Mouse (Mus musculus) hindbrain, embryonic 13.5 days (tissue): ENCODE results near the gene Gm20521. TPM values are rescaled to one million over a fixed set of nuclear protein-coding genes. Genes with fewer than 3 reads are reported as not detected.

Source experiments
- ATAC-seq: fragments of 200-750 bp; cut with Nextera tagmentation; 2 replicates; pipeline ENCODE4 v1.8.0; 2017; ENCODE audit warnings: moderate TSS enrichment; ENCODE audit not compliant: low FRiP score
- H3K27ac ChIP-seq: fragments of 300-500 bp; sonication (generic); 2 replicates; pipeline ENCODE4 v1.5.1; 2015; ENCODE audit warnings: inconsistent platforms, mild to moderate bottlenecking, moderate library complexity
- H3K27me3 ChIP-seq: fragments of 300-500 bp; sonication (generic); 2 replicates; pipeline ENCODE4 v1.6.1; 2015; ENCODE audit warnings: mild to moderate bottlenecking, inconsistent platforms
- H3K36me3 ChIP-seq: fragments of 300-500 bp; sonication (generic); 2 replicates; pipeline ENCODE4 v1.6.1; 2015; ENCODE audit warnings: mild to moderate bottlenecking, inconsistent platforms
- H3K4me1 ChIP-seq: fragments of 300-500 bp; sonication (generic); replicated peaks from 2 replicates; pipeline ENCODE4 v1.6.1; 2015; ENCODE audit warnings: inconsistent platforms
- H3K4me2 ChIP-seq: fragments of 300-500 bp; sonication (generic); 2 replicates; pipeline ENCODE4 v1.6.1; 2015; ENCODE audit warnings: inconsistent platforms, mild to moderate bottlenecking, moderate library complexity
- H3K4me3 ChIP-seq: fragments of 300-500 bp; sonication (generic); 2 replicates; pipeline ENCODE4 v1.5.1; 2015; ENCODE audit warnings: mild to moderate bottlenecking, inconsistent platforms
- H3K9ac ChIP-seq: fragments of 300-500 bp; sonication (generic); 2 replicates; pipeline ENCODE4 v1.6.1; 2015; ENCODE audit warnings: mild to moderate bottlenecking, inconsistent platforms
- H3K9me3 ChIP-seq: fragments of 300-500 bp; sonication (generic); 2 replicates; pipeline ENCODE4 v1.6.1; 2016; ENCODE audit warnings: inconsistent platforms
- WGBS: fragments of 180-500 bp; shearing (Covaris S2); methylation state at CpG from one replicate; pipeline ENCODE4 v1.1.7; 2015; 5-methylcytosine and 5-hydroxymethylcytosine counted together
- polyA plus RNA-seq: library from polyadenylated mRNA; unstranded; fragments of >200 nt; fragmentation: Nextera tagmentation; extraction: Ambion mirVana; gene quantifications from 2 replicates; pipeline ENCODE4 v1.2.1, GENCODE M21; 2015

Gene Gm20521
- polyA plus RNA-seq, 1 experiment from 2014 or later = 0.34 TPM

DNA sequence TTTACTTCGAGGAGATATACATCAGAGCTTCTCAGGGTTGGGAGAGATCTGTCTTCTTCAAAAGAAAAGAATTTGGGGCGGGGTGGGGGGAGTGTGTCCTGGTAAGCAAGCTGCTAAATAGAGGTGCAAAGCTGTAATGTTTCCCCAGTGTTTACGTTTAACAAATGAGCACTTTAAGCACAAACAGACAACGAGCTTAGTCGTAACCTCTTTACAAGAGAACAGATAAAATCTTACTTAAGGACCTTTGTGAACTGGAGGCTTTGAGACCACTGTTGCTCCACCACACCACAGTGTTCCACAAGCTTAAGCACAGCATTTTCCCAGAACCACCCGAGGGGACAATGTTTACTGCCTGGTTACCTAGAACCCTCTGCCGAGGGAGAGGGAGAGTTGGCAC is 44.1 kb downstream of the Gm20521 start:
- peak overlapping the region; percentile 58 for H3K4me3 ChIP-seq
- peak overlapping the region; percentile 87; the same call in 1 of the 2 replicates for H3K9ac ChIP-seq
- H3K27me3 ChIP-seq = peaks cover 7% of the 10 kb centered on the region; the same call in 1 of the 2 replicates
- no peak for ATAC-seq
- peak overlapping the region; percentile 90 for H3K27ac ChIP-seq
- no peaks in the 10 kb centered on the region for H3K36me3 ChIP-seq
- peaks cover 45% of the 10 kb centered on the region for H3K4me1 ChIP-seq
- H3K9me3 ChIP-seq = no peaks in the 10 kb centered on the region
- H3K4me2 ChIP-seq = peak overlapping the region; percentile 94
- 20% methylated on average over 7 of the region's 7 CpGs for WGBS

DNA sequence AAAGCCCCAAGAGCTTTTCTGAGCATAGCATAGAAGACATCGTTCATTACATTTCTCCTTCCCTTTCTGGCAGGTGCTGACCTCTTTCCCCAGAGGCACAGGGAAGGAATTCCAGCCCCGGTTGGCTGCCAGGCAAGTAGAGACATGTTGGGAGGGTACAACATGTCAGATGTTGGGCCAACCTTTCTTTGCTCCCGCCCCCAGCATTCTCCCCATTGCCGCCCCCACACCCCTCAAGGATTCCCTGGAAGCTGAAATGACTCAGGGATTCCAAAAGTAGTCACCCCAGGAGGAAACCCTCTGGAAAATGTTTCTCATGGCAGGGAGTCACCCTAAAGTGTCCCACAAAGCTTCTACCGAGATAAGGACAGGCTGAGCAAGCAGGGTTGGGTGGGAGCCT is 46.6 kb downstream of the Gm20521 start:
- H3K4me3 ChIP-seq = no peak overlapping the region
- ATAC-seq = no peak
- H3K9ac ChIP-seq = no peak overlapping the region
- 74% methylated on average over 5 of the region's 5 CpGs for WGBS
- H3K4me1 ChIP-seq = peaks cover 46% of the 10 kb centered on the region
- no peaks in the 10 kb centered on the region for H3K9me3 ChIP-seq
- peaks cover 7% of the 10 kb centered on the region; the same call in 1 of the 2 replicates for H3K27me3 ChIP-seq
- no peaks in the 10 kb centered on the region for H3K36me3 ChIP-seq
- no peak overlapping the region for H3K4me2 ChIP-seq
- no peak overlapping the region for H3K27ac ChIP-seq

DNA sequence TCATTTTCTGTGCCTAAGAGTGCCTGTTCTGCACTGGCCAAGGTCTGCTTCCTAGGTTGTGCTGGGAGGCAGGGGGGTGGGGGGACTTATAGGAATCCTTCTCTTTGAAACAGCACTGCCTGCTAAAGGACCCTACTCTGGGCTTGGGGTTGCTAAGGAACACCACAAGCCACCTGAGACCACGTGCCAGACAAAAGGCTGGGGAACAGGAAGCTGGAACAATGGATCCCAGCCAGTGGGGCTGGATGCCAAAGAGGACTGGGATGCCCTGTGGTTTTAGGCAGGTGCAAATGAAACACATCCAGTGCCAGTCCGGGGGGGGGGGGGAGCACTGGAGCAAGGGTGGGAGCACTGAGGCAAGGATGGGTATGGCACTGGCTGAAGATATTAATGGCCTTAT is 47.2 kb downstream of the Gm20521 start:
- ATAC-seq = no peak

DNA sequence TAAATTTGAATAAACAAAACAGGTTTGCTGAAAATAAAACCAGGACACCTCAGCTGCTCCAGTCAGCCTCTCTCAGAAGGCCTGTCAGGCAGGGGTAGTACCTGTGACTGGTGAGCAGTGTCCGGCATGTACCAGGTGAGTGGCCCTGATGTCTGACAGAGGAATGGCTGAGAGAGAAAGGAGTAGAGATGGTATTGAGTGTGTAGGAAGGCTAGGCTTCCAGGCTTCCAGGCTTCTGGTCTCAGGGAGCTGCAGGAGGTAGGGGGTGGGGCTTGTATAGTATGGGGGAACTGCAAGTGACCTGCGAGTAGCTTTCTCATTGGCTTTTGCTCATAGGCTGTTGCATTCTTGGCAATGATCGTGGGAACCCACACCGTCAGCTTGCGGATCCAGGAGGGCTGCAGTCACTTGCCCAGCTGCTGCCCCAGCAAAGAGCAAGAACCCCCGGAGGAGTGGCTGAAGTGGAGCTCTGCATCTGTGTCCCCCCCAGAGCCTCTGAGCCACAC is 49.5 kb downstream of the Gm20521 start, which contains the start of gene Il25:
TSS of gene Il25 (plus strand) at position 51 of the 506 bp plus-strand sequence.
- H3K27me3 ChIP-seq = peaks cover 10% of the 10 kb centered on the region; the same call in 1 of the 2 replicates
- peak within 1 kb of the TSS; percentile 23 for H3K4me2 ChIP-seq
- H3K36me3 ChIP-seq = no peaks in the 10 kb centered on the region
- no peaks in the 10 kb centered on the region for H3K9me3 ChIP-seq
- no peak for ATAC-seq
- peaks cover 32% of the 10 kb centered on the region for H3K4me1 ChIP-seq
- H3K9ac ChIP-seq = peak within 1 kb of the TSS; percentile 26; the same call in 1 of the 2 replicates
- WGBS = 24% methylated on average over 6 of the region's 6 CpGs
- no peak within 1 kb of the TSS for H3K4me3 ChIP-seq
- H3K27ac ChIP-seq = no peak within 1 kb of the TSS

More for the DNA sequence above, 47.2 kb downstream of the Gm20521 start:
- H3K4me2 ChIP-seq = no peak overlapping the region
- H3K9me3 ChIP-seq = no peaks in the 10 kb centered on the region
- H3K4me3 ChIP-seq = no peak overlapping the region
- no peaks in the 10 kb centered on the region for H3K36me3 ChIP-seq
- H3K9ac ChIP-seq = no peak overlapping the region
- H3K4me1 ChIP-seq = peaks cover 40% of the 10 kb centered on the region
- peaks cover 7% of the 10 kb centered on the region; the same call in 1 of the 2 replicates for H3K27me3 ChIP-seq
- no peak overlapping the region; the same call in 1 of the 2 replicates for H3K27ac ChIP-seq
- WGBS = 19% methylated on average over 2 of the region's 2 CpGs

DNA sequence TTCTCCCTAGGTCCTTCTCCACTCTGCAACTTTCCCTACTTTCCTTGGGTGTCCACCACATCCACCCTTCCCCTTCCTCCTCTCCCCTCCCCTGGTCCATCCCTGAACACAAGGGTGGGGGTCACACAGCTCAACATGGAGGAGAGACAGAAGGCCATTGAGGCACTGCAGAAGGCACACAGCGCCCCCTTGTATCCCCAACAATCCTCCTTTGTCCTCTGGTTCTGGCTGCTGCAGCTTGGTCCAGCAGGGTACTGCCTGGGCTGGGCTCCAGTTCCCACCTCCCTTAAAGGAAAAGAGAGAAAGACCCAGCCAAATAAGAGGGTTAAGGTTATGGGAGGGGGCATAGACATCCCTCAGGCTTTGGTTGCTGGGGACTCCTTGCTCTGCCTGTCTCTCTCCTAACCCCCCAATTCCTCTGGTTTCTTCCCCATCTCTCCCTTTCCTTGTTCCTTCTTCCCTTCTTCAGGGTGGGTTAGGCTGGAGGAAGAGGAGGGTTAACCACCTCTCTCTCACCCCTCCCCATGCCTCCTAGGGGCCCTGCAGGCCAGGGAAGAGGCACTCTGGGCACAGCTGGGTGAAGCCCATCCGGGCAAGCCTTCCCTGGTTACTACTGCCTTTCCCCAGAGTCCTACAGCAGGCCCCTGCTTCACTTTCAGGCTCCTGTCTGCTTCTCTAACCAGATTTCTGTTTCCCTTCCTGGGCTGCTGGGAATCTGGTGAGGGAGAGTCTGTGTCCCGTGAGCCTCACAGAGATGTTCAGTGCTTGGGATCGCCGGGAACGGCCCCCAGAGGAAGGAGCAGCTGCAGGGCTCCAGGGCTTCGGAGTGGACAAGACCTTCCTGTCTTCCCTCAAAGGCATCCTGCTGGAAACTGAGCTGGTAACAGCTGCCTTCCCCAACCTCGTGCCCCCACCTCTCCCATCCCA is 52.9 kb downstream of the Gm20521 start, which contains the start of gene Cmtm5:
TSS of gene Cmtm5 (plus strand) at position 358 of the 927 bp plus-strand sequence.
- Histone ChIP-seq H3K9me3 (no peaks in the 10 kb centered on the region), H3K9ac (peak within 1 kb of the TSS; percentile 21), H3K4me3 (no peak within 1 kb of the TSS), H3K27me3 (0 out of 2 replicates have a peak, but pooled peaks cover 4% of the 10 kb centered on the region), H3K4me2 (peak within 1 kb of the TSS; percentile 6; the same call in 1 of the 2 replicates), H3K36me3 (no peaks in the 10 kb centered on the region), H3K4me1 (peaks cover 22% of the 10 kb centered on the region), H3K27ac (peak within 1 kb of the TSS; percentile 75)
- peak; percentile 55 for ATAC-seq
- WGBS = 25% methylated on average over 8 of the region's 8 CpGs

DNA sequence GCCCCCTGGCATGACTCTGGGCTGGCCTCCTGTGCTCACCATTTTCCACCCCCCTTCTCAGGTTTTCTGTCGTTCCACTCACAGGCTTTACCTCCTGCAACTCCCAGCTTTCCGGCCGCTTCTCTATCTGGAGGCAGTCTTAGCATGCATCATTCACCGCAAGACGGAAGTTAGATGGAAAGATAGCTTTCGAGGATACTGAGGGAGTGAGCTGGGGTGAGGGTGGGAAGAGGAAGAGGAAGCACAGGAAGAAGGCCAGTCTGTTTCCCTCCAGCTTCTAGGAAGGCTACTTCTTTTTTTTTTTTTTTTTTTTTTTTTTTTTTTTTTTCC is 53.6 kb downstream of the Gm20521 start:
- H3K27ac ChIP-seq = peak overlapping the region; percentile 75
- no peaks in the 10 kb centered on the region for H3K36me3 ChIP-seq
- H3K9ac ChIP-seq = peak overlapping the region; percentile 21; the same call in 1 of the 2 replicates
- H3K9me3 ChIP-seq = no peaks in the 10 kb centered on the region
- no peak overlapping the region for H3K4me3 ChIP-seq
- no peak for ATAC-seq
- H3K27me3 ChIP-seq = 0 out of 2 replicates have a peak, but pooled peaks cover 6% of the 10 kb centered on the region
- peak overlapping the region; percentile 6; the same call in 1 of the 2 replicates for H3K4me2 ChIP-seq
- H3K4me1 ChIP-seq = peaks cover 22% of the 10 kb centered on the region
- 52% methylated on average over 6 of the region's 6 CpGs for WGBS

DNA sequence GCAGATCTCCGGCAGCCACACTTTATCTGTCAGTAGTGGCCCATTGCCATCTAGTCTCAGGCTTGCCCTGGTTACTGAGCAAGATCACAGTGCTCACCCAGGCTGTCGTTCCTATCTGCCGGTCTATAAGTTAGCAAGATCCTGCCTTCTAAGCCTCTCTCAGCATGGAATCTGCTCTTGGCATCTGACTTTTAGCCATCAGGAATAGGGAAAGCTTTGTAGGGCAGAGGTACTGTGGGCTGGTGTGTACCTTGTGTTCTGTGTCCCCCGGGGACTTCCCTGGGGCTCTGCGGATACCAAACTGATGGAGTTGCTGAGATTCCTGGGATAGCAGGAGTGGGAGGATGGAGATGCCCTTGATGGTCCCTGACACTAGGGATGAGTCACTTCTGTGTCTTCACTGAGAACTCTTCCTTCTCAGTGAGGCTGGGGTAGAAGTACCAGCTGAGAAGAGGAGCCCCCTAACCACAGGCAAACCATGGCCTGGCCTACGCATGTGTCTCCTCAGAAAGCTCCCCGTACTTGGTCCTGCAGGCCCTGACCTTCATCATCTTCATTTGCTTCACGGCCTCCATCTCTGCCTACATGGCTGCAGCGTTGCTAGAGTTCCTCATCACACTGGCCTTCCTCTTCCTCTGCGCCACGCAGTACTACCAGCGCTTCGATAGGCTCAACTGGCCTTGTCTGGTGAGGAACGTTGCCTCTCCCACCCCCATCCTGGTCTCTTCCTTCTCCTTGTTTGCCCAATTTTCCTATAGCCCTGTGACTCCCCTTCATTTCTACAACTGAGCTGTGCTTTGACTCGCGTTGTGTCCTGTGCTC is 54.3 kb downstream of the Gm20521 start:
- 90% methylated on average over 16 of the region's 16 CpGs for WGBS
- Histone ChIP-seq H3K4me2 (no peak overlapping the region), H3K36me3 (no peaks in the 10 kb centered on the region), H3K27me3 (0 out of 2 replicates have a peak, but pooled peaks cover 6% of the 10 kb centered on the region), H3K4me1 (peaks cover 21% of the 10 kb centered on the region), H3K9me3 (no peaks in the 10 kb centered on the region), H3K4me3 (no peak overlapping the region), H3K9ac (no peak overlapping the region), H3K27ac (no peak overlapping the region)
- ATAC-seq = no peak

DNA sequence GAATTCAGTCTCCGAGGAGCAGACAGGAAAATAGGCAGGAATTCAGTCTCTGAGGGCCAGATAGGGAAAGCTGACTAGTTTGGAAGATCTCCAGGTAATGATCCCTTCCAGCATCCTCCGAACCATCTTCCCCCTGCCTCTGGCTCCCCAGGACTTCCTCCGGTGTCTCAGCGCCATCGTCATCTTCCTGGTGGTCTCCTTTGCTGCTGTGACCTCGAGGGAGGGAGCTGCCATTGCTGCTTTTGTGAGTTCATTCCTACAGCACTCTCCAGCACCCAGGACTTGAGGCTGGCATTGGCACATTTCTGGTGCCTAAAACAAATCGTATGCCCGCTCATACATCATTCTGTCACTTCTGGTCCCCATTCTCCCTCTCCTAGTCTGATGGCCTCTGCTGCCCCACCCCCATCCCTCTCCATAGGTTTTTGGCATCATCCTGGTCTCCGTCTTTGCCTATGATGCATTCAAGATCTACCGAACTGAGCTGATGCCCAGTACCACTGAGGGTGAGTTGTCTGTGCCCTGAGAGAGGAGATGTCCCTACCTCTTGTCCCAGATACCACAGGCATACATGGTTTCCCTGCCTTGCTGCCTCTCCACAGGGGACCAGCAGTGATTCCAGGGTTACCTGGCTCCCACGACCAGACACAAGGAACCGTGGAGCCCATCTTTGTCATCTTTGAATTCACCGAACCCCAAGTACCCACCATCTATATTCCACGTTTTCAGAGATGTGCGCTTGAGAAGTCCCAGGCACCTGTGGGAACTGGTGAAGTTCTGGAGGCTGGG is 55.4 kb downstream of the Gm20521 start:
- Histone ChIP-seq H3K36me3 (no peaks in the 10 kb centered on the region), H3K4me1 (peaks cover 14% of the 10 kb centered on the region), H3K4me2 (no peak overlapping the region), H3K27me3 (0 out of 2 replicates have a peak, but pooled peaks cover 6% of the 10 kb centered on the region), H3K27ac (no peak overlapping the region), H3K9ac (no peak overlapping the region), H3K9me3 (no peaks in the 10 kb centered on the region), H3K4me3 (no peak overlapping the region)
- 77% methylated on average over 15 of the region's 15 CpGs for WGBS
- ATAC-seq = no peak

DNA sequence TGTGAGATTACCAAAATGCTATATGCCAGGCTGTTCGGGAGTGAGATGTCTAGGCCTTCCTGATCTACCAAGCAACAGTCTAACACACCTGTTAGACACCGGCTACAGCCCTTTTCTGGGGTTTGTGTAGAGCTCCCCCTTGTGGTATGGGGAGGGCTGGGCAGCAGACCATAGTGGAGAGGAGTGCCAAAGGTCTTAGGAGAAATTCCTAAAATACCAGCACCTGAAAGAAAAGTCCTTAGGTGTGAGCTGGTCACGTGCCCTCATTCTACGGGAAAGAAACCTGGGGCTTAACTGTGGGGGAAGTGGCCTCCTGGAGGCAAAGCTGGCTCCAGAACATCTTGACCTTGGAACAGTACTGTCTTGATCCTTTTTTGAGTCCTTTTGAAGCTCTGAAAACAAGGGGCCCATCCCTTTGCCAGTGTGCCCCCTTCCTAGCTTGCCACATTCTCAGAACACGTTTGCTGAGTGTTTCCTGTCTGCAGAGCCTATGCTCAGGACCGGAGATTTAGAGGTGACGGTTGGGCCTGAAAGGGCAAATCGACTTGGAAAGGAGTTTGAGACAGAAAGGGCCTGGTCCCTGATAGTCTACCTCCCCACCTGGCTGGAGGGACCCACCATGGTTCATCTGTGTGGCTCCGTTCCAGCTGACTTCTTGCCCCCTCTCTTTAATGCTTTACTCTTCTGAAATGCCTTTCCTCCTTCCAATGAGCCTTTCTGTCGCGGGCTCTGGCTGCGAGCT is 56.4 kb downstream of the Gm20521 start:
- Histone ChIP-seq H3K9me3 (no peaks in the 10 kb centered on the region), H3K27me3 (0 out of 2 replicates have a peak, but pooled peaks cover 6% of the 10 kb centered on the region), H3K4me3 (no peak overlapping the region), H3K9ac (no peak overlapping the region), H3K4me2 (no peak overlapping the region), H3K27ac (no peak overlapping the region), H3K4me1 (peaks cover 14% of the 10 kb centered on the region), H3K36me3 (no peaks in the 10 kb centered on the region)
- WGBS = 53% methylated on average over 12 of the region's 12 CpGs
- no peak for ATAC-seq

DNA sequence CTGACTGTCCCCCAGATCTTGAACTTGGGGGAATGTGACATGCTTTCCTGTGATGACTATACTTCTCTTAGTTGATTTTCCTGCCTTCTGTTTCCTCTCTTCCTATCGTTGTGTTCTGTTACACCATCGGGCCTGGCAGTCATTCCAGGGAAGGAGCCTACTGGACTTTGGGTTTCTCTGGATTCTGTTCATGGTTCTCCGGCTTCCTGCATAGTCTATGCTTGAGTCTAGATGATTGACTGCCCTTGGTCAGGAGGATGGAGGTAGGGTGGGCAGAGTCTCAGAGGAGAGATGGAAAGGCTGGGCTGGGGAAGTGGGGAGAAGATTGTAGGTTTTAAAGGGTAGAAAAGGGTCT is 56.9 kb downstream of the Gm20521 start:
- H3K4me2 ChIP-seq = no peak overlapping the region
- H3K27me3 ChIP-seq = 0 out of 2 replicates have a peak, but pooled peaks cover 6% of the 10 kb centered on the region
- H3K9ac ChIP-seq = no peak overlapping the region
- ATAC-seq = no peak
- no peaks in the 10 kb centered on the region for H3K9me3 ChIP-seq
- WGBS = 89% methylated on average over 3 of the region's 3 CpGs
- no peaks in the 10 kb centered on the region for H3K36me3 ChIP-seq
- no peak overlapping the region for H3K4me3 ChIP-seq
- H3K27ac ChIP-seq = no peak overlapping the region
- H3K4me1 ChIP-seq = peaks cover 14% of the 10 kb centered on the region
